Mouse (Mus musculus) forebrain, postnatal 0 days (tissue): ENCODE measurements at regions not wholly inside any gene's neighbourhood (a gene's known extent, or its start where the extent isn't known, plus 50 kb on each side); places are given as distances from the start of the nearest gene placed in this dataset.

ENCODE experiments used
- ATAC-seq: fragments of 200-750 bp; cut with Nextera tagmentation; 2 replicates; pipeline ENCODE4 v1.8.0; 2017; ENCODE audit warnings: mild to moderate bottlenecking, moderate library complexity
- DNase-seq: peaks from one replicate; pipeline ENCODE4 v3.0.0-alpha.2; 2015
- H3K27ac ChIP-seq: fragments of 300-500 bp; sonication (generic); 2 replicates; pipeline ENCODE4 v1.5.1; 2014; ENCODE audit warnings: low read depth, mild to moderate bottlenecking, antibody characterized with exemption, low read length, moderate library complexity, mixed read lengths
- H3K27me3 ChIP-seq: fragments of 300-500 bp; sonication (generic); 2 replicates; pipeline ENCODE4 v1.6.1; 2014; ENCODE audit warnings: mild to moderate bottlenecking, low read length, mixed read lengths; ENCODE audit not compliant: insufficient read depth
- H3K36me3 ChIP-seq: fragments of 300-500 bp; sonication (generic); 2 replicates; pipeline ENCODE4 v1.6.1; 2014; ENCODE audit warnings: mild to moderate bottlenecking, moderate library complexity; ENCODE audit not compliant: insufficient read depth
- H3K4me1 ChIP-seq: fragments of 300-500 bp; sonication (generic); 2 replicates; pipeline ENCODE4 v1.6.1; 2014; ENCODE audit warnings: antibody characterized with exemption; ENCODE audit not compliant: insufficient read depth
- H3K4me2 ChIP-seq: fragments of 300-500 bp; sonication (generic); 2 replicates; pipeline ENCODE4 v1.6.1; 2014; ENCODE audit warnings: low read depth, mild to moderate bottlenecking, moderate library complexity
- H3K4me3 ChIP-seq: fragments of 300-500 bp; sonication (generic); 2 replicates; pipeline ENCODE4 v1.5.1; 2014; ENCODE audit warnings: low read depth, low read length, mixed read lengths
- H3K9ac ChIP-seq: fragments of 300-500 bp; sonication (generic); 2 replicates; pipeline ENCODE4 v1.6.1; 2014; ENCODE audit warnings: mild to moderate bottlenecking
- H3K9me3 ChIP-seq: fragments of 300-500 bp; sonication (generic); 2 replicates; pipeline ENCODE4 v1.6.1; 2016; ENCODE audit warnings: low read length
- CTCF ChIP-seq: sonication (generic); IDR thresholded peaks from 2 replicates; pipeline ENCODE4 v1.5.1; 2016; ENCODE audit warnings: antibody characterized with exemption, control low read depth, low read depth
- WGBS: fragments of 180-500 bp; shearing (Covaris S2); extraction: QIAGEN DNeasy Blood & Tissue Kit; methylation state at CpG from one replicate; pipeline ENCODE4 v1.1.7; 2014; 5-methylcytosine and 5-hydroxymethylcytosine counted together

DNA sequence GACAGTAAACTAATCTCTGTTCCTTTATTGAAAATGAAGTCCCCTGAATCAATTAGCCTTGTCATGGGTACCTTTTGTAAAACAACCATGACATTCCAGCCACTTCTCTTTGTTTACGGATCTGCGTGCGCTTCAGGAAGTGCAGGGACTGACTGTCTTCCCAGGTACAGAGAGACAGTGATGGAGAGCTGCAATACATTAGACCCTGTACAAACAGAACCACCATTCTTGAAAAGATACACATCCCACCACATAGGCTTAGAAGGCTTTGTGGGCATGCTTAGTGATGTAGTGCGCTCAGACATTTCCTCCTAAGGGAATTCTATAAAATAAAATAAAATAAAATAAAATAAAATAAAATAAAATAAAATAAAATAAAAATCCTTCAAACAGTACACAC, 148.8 kb upstream of the Hnrnpa3 start:
- Histone ChIP-seq H3K27me3 (no peaks in the 10 kb centered on the region), H3K9ac (no peak overlapping the region), H3K4me3 (no peak overlapping the region), H3K4me1 (no peaks in the 10 kb centered on the region), H3K27ac (no peak overlapping the region), H3K4me2 (no peak overlapping the region), H3K36me3 (no peaks in the 10 kb centered on the region), H3K9me3 (no peaks in the 10 kb centered on the region)
- 37% methylated on average over 4 of the region's 4 CpGs for WGBS
- DNase-seq = peak; percentile 31
- no peak for TF ChIP-seq CTCF
- ATAC-seq = no peak; the same call in 1 of the 2 replicates

DNA sequence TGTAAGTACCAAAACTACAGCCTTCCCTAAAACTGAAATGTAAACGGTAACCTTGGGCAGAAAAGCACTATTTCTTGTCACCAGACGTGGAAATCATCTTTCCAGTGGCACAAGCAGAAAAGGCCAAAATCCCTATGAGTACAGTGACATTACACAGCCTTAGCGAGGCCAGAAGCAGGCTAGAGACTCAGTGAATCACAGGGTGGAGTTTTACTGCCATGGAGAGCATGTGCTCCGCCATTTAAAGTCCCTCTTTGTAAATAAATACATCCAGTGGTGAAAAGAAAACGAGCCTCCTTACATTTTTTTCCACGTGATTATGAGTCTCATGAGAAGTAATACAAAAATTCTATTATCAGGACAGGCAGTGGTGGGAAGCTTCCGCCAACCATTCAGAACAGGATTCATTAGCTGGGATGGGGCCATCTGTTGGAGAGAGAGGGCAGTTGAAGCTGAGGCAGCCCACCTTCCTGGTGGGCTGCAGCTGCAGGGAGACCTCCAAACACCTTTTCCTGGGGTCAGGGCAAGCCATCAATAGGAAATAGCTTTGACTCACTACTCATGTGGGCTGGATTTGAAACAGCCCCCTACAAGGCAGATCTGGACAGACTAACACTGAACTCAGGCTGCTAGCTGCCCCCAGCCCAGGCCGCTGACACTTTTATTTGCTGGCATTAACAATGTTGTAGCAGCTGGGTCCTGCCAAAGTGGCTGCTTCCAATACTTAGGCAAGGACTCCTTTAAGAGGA, 146.5 kb upstream of the Hnrnpa3 start:
- DNase-seq = no peak
- Histone ChIP-seq H3K27ac (no peak overlapping the region), H3K9ac (no peak overlapping the region), H3K36me3 (no peaks in the 10 kb centered on the region), H3K4me2 (no peak overlapping the region), H3K27me3 (no peaks in the 10 kb centered on the region), H3K4me1 (no peaks in the 10 kb centered on the region), H3K9me3 (no peaks in the 10 kb centered on the region), H3K4me3 (no peak overlapping the region)
- WGBS = 68% methylated on average over 8 of the region's 8 CpGs
- ATAC-seq = no peak
- no peak for TF ChIP-seq CTCF

DNA sequence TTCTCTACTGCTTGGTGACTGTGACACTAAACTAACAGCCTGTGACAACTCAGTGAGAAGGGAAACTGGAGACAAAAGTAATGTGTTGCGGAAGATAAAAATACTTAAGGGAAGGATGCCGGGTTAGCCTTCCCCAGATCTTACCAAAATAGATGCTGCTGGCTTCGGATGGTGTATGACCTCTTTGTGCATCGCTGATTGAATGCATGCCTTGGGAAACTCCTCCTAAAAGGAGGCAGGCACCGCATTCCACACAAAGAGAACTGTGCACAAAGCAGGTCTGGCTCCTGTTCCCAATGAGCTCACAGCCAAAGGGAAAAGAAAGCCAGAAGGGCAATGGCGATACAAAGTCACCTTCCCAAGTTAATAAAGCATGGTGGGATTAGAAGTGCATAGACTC, 144.9 kb upstream of the Hnrnpa3 start:
- 26% methylated on average over 6 of the region's 6 CpGs for WGBS
- TF ChIP-seq CTCF = no peak
- DNase-seq = no peak

DNA sequence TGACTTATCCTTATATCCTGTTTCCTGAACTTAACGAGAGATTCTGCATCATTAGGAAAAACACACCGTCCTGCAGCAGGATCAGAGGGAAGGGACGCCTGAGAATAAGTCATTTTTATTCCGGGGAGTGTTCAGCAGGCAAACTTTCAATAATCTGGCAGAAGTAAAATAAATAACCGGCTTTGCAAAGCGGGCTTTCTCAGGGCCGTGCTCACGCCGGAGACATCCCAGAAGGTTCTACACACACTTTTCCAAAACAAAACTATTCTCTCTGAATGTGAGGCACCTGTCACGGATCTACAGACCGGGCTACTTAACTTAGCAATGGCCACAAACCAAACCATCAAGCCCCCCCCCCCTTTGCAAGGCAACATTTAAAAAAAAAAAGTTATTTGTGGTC, 142.8 kb upstream of the Hnrnpa3 start:
- H3K27ac ChIP-seq = no peak overlapping the region
- no peak overlapping the region for H3K9ac ChIP-seq
- no peak overlapping the region for H3K4me3 ChIP-seq
- H3K9me3 ChIP-seq = no peaks in the 10 kb centered on the region
- no peak for TF ChIP-seq CTCF
- 73% methylated on average over 11 of the region's 11 CpGs for WGBS
- no peaks in the 10 kb centered on the region for H3K27me3 ChIP-seq
- no peak overlapping the region for H3K4me2 ChIP-seq
- ATAC-seq = no peak
- H3K36me3 ChIP-seq = no peaks in the 10 kb centered on the region
- DNase-seq = no peak
- no peaks in the 10 kb centered on the region for H3K4me1 ChIP-seq

More for the DNA sequence above, 144.9 kb upstream of the Hnrnpa3 start:
- Histone ChIP-seq H3K27me3 (no peaks in the 10 kb centered on the region), H3K9me3 (no peaks in the 10 kb centered on the region), H3K4me1 (no peaks in the 10 kb centered on the region), H3K27ac (no peak overlapping the region), H3K36me3 (no peaks in the 10 kb centered on the region), H3K4me2 (no peak overlapping the region), H3K9ac (no peak overlapping the region), H3K4me3 (no peak overlapping the region)
- ATAC-seq = no peak

DNA sequence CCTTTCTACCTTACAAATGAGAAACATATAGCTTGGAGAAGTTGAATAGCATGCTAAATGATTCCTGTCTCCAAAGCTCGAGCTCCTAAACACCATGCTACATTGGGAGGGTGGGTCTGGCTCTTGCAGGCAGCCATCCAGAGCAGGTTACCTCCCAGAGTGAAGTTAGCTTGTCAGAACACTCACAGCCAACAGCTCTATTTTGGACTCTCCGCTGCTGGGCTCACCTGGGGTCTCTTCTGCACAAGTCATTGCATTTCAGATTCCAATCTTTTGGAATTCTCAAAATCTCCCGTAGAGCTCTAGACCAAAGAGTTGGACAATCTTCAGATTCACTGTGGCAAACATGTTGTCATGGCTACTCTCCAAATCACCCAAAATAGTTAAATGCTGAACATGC, 142.0 kb upstream of the Hnrnpa3 start:
- Histone ChIP-seq H3K27ac (no peak overlapping the region), H3K9me3 (no peaks in the 10 kb centered on the region), H3K4me1 (no peaks in the 10 kb centered on the region), H3K27me3 (no peaks in the 10 kb centered on the region), H3K9ac (no peak overlapping the region), H3K4me3 (no peak overlapping the region), H3K4me2 (no peak overlapping the region), H3K36me3 (no peaks in the 10 kb centered on the region)
- no peak for DNase-seq
- ATAC-seq = no peak
- 70% methylated on average over 3 of the region's 3 CpGs for WGBS
- no peak for TF ChIP-seq CTCF

DNA sequence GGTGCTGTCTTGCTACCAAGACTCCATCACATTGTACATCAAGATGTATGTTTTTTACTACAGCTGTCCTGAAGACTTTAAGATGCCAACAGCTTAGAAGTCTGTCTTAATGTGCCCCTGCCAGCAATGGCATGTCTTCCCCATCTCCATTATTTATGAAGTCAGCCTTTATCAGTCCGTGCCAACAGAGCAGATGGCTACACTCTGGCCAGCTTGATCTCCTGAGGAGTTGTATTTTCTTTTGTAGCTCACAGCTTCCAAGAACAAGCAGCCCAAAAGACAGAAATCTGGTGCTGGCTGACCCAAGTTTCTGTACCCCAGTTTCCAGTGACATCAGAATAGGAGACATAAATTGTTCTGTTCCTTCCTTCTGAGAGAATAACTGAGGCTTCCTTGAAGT, 140.5 kb upstream of the Hnrnpa3 start:
- ATAC-seq (peak; percentile 70; the same call in 1 of the 2 replicates), DNase-seq (peak; percentile 58)
- no peak overlapping the region for H3K9ac ChIP-seq
- TF ChIP-seq CTCF = no peak
- H3K27ac ChIP-seq = no peak overlapping the region
- H3K4me2 ChIP-seq = no peak overlapping the region
- H3K9me3 ChIP-seq = no peaks in the 10 kb centered on the region
- no peaks in the 10 kb centered on the region for H3K27me3 ChIP-seq
- WGBS = 55% methylated on average over 1 of the region's 1 CpGs
- no peaks in the 10 kb centered on the region for H3K4me1 ChIP-seq
- no peak overlapping the region for H3K4me3 ChIP-seq
- H3K36me3 ChIP-seq = no peaks in the 10 kb centered on the region

DNA sequence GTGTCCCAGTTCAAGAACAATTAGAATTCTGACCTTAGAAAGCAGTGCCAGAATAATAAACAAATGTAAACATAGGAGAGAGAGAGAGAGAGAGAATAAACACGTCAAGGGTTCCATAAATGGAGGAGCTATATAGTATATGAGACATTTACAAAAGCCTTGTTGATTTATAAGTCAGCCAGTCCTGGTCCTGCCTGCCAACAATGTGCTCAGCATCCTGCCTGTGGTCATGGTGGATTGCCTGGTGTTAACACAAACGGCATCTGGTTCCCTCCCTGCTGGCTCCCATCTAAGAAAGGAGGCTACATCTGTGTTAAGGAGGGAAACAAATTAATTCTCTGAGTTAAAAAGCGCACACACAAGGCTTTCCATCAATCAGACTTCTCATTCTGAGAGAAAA, 133.5 kb upstream of the Hnrnpa3 start:
- H3K27me3 ChIP-seq = no peaks in the 10 kb centered on the region
- H3K9ac ChIP-seq = no peak overlapping the region
- WGBS = 42% methylated on average over 3 of the region's 3 CpGs
- no peaks in the 10 kb centered on the region for H3K36me3 ChIP-seq
- H3K27ac ChIP-seq = no peak overlapping the region
- no peak overlapping the region for H3K4me3 ChIP-seq
- no peak overlapping the region for H3K4me2 ChIP-seq
- no peak for TF ChIP-seq CTCF
- no peaks in the 10 kb centered on the region for H3K9me3 ChIP-seq
- no peaks in the 10 kb centered on the region for H3K4me1 ChIP-seq
- DNase-seq = no peak
- no peak for ATAC-seq
